Mouse (Mus musculus): ENCODE results near the gene Cyb561d2. TPM values are rescaled to one million over a fixed set of nuclear protein-coding genes. Genes with fewer than 3 reads are reported as not detected.
"Not testable (repeated sequence)": the region's sequence is repeated elsewhere in the genome, so short reads cannot be mapped to it uniquely, and the experiment has no call there.

Cyb561d2 gene
- polyA plus RNA-seq, 1 experiment from 2014 or later, result 28.7 TPM

GRCm38 (mm10) chr9:107567702-107568319, 25.8 kb upstream of the Cyb561d2 start, which contains the start of gene Hyal2:
TSS of gene Hyal2 (plus strand) at chr9:107567945.
- H3K9me3 ChIP-seq (ENCODE audit: control insufficient read depth, low read length), result no peaks in the 10 kb centered on the region
- H3K27me3 ChIP-seq (ENCODE audit: control insufficient read depth, insufficient read depth, low read length), result no peaks in the 10 kb centered on the region
- peak within 1 kb of the TSS; percentile 83 for H3K4me2 ChIP-seq (replicated peaks; ENCODE audit: low read depth, low read length)
- peak within 1 kb of the TSS; percentile 77 for H3K27ac ChIP-seq (ENCODE audit: low read depth, low read length)
- peak within 1 kb of the TSS; percentile 78 for H3K9ac ChIP-seq (ENCODE audit: low read depth, low read length)
- 4% methylated on average over 18 of the region's 18 CpGs for WGBS
- no peak for ATAC-seq (ENCODE audit: low FRiP score, low TSS enrichment)
- H3K36me3 ChIP-seq (ENCODE audit: control insufficient read depth, insufficient read depth, low read length), result peaks cover 38% of the 10 kb centered on the region
- peaks cover 32% of the 10 kb centered on the region for H3K4me1 ChIP-seq (ENCODE audit: control insufficient read depth, insufficient read depth, low read length)
- peak within 1 kb of the TSS; percentile 67 for H3K4me3 ChIP-seq (ENCODE audit: low read length)

DNA sequence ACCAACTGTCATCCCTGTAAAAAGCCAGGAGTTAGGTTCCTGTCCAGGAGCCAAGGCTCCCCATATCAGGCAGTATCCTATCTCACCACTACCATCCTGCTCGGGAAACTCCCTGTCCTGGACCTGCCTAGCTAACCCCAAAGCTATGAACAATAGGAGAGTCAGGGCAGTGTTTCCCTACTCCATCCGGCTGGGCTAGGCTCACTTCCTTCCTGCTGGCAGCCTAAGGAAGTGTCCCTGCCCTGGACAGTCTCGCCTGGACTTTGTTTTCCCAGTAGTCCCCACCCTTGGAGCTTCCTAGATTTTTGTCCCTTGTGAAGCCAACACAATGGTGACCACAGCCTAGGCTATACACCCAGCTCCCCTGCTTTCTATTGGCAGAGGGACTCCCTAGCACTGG, 24.9 kb upstream of the Cyb561d2 start:
- H3K4me1 ChIP-seq (ENCODE audit: control insufficient read depth, insufficient read depth, low read length), result peaks cover 32% of the 10 kb centered on the region
- peak overlapping the region; percentile 83; the same call in 1 of the 2 replicates for H3K4me2 ChIP-seq (replicated peaks; ENCODE audit: low read depth, low read length)
- no peak for ATAC-seq (ENCODE audit: low FRiP score, low TSS enrichment)

GRCm38 (mm10) chr9:107566041-107566709, 24.2 kb upstream of the Cyb561d2 start:
- ATAC-seq (ENCODE audit: low FRiP score, low TSS enrichment), result no peak
- 57% methylated on average over 15 of the region's 15 CpGs for WGBS
- Histone ChIP-seq H3K9me3 (ENCODE audit: control insufficient read depth, low read length) (no peaks in the 10 kb centered on the region), H3K27ac (ENCODE audit: low read depth, low read length) (peak overlapping the region; percentile 77; the same call in 1 of the 2 replicates), H3K27me3 (ENCODE audit: control insufficient read depth, insufficient read depth, low read length) (no peaks in the 10 kb centered on the region), H3K36me3 (ENCODE audit: control insufficient read depth, insufficient read depth, low read length) (peaks cover 34% of the 10 kb centered on the region), H3K9ac (ENCODE audit: low read depth, low read length) (no peak overlapping the region), H3K4me3 (ENCODE audit: low read length) (no peak overlapping the region), H3K4me1 (ENCODE audit: control insufficient read depth, insufficient read depth, low read length) (peaks cover 29% of the 10 kb centered on the region), H3K4me2 (replicated peaks; ENCODE audit: low read depth, low read length) (peak overlapping the region; percentile 83; the same call in 1 of the 2 replicates)

More for the DNA sequence above, 24.9 kb upstream of the Cyb561d2 start:
- no peak overlapping the region for H3K4me3 ChIP-seq (ENCODE audit: low read length)
- peaks cover 34% of the 10 kb centered on the region for H3K36me3 ChIP-seq (ENCODE audit: control insufficient read depth, insufficient read depth, low read length)
- no peaks in the 10 kb centered on the region for H3K9me3 ChIP-seq (ENCODE audit: control insufficient read depth, low read length)
- H3K9ac ChIP-seq (ENCODE audit: low read depth, low read length), result 0 out of 2 replicates have a peak overlapping the region, but pooled peaks have one; percentile 5
- H3K27ac ChIP-seq (ENCODE audit: low read depth, low read length), result peak overlapping the region; percentile 77; the same call in 1 of the 2 replicates
- H3K27me3 ChIP-seq (ENCODE audit: control insufficient read depth, insufficient read depth, low read length), result no peaks in the 10 kb centered on the region
- WGBS, result 68% methylated on average over 3 of the region's 3 CpGs

GRCm38 (mm10) chr9:107565556-107565955, 23.6 kb upstream of the Cyb561d2 start:
- H3K27me3 ChIP-seq (ENCODE audit: control insufficient read depth, insufficient read depth, low read length); H3K4me2 ChIP-seq (replicated peaks; ENCODE audit: low read depth, low read length); ATAC-seq (ENCODE audit: low FRiP score, low TSS enrichment); H3K27ac ChIP-seq (ENCODE audit: low read depth, low read length); H3K9ac ChIP-seq (ENCODE audit: low read depth, low read length); H3K4me3 ChIP-seq (ENCODE audit: low read length); H3K9me3 ChIP-seq (ENCODE audit: control insufficient read depth, low read length): not testable (repeated sequence)
- 49% methylated on average over 5 of the region's 5 CpGs for WGBS
- H3K36me3 ChIP-seq (ENCODE audit: control insufficient read depth, insufficient read depth, low read length), result peaks cover 34% of the 10 kb centered on the region
- peaks cover 23% of the 10 kb centered on the region for H3K4me1 ChIP-seq (ENCODE audit: control insufficient read depth, insufficient read depth, low read length)

GRCm38 (mm10) chr9:107563029-107563581, 21.1 kb upstream of the Cyb561d2 start, which contains the start of gene Tusc2:
TSS of gene Tusc2 (plus strand) at chr9:107563255.
- Histone ChIP-seq H3K36me3 (ENCODE audit: control insufficient read depth, insufficient read depth, low read length) (peaks cover 57% of the 10 kb centered on the region), H3K27ac (ENCODE audit: low read depth, low read length) (peak within 1 kb of the TSS; percentile 63; the same call in 1 of the 2 replicates), H3K4me2 (replicated peaks; ENCODE audit: low read depth, low read length) (peak within 1 kb of the TSS; percentile 78), H3K4me1 (ENCODE audit: control insufficient read depth, insufficient read depth, low read length) (peaks cover 14% of the 10 kb centered on the region), H3K27me3 (ENCODE audit: control insufficient read depth, insufficient read depth, low read length) (no peaks in the 10 kb centered on the region), H3K4me3 (ENCODE audit: low read length) (peak within 1 kb of the TSS; percentile 91), H3K9me3 (ENCODE audit: control insufficient read depth, low read length) (no peaks in the 10 kb centered on the region), H3K9ac (ENCODE audit: low read depth, low read length) (peak within 1 kb of the TSS; percentile 78)
- WGBS, result under 1% methylated on average over 34 of the region's 46 CpGs
- peak; percentile 93 for ATAC-seq (ENCODE audit: low FRiP score, low TSS enrichment)

GRCm38 (mm10) chr9:107556346-107556745, 14.4 kb upstream of the Cyb561d2 start:
- Histone ChIP-seq H3K9ac (ENCODE audit: low read depth, low read length) (no peak overlapping the region), H3K4me3 (ENCODE audit: low read length) (peak overlapping the region; percentile 63; the same call in 1 of the 2 replicates), H3K27ac (ENCODE audit: low read depth, low read length) (no peak overlapping the region), H3K9me3 (ENCODE audit: control insufficient read depth, low read length) (no peaks in the 10 kb centered on the region), H3K27me3 (ENCODE audit: control insufficient read depth, insufficient read depth, low read length) (no peaks in the 10 kb centered on the region), H3K36me3 (ENCODE audit: control insufficient read depth, insufficient read depth, low read length) (peaks cover 50% of the 10 kb centered on the region), H3K4me2 (replicated peaks; ENCODE audit: low read depth, low read length) (peak overlapping the region; percentile 87), H3K4me1 (ENCODE audit: control insufficient read depth, insufficient read depth, low read length) (peaks cover 40% of the 10 kb centered on the region)
- no peak for ATAC-seq (ENCODE audit: low FRiP score, low TSS enrichment)
- 71% methylated on average over 3 of the region's 3 CpGs for whole genome bisulfite sequencing

- no peak for ATAC-seq (ENCODE audit: low FRiP score, low TSS enrichment)
- 45% methylated on average over 2 of the region's 2 CpGs for WGBS
- peak overlapping the region; percentile 87 for H3K4me2 ChIP-seq (replicated peaks; ENCODE audit: low read depth, low read length)
- no peaks in the 10 kb centered on the region for H3K9me3 ChIP-seq (ENCODE audit: control insufficient read depth, low read length)
- peaks cover 44% of the 10 kb centered on the region for H3K36me3 ChIP-seq (ENCODE audit: control insufficient read depth, insufficient read depth, low read length)
- no peaks in the 10 kb centered on the region for H3K27me3 ChIP-seq (ENCODE audit: control insufficient read depth, insufficient read depth, low read length)
- H3K27ac ChIP-seq (ENCODE audit: low read depth, low read length), result peak overlapping the region; percentile 97
- peak overlapping the region; percentile 63 for H3K4me3 ChIP-seq (ENCODE audit: low read length)
- H3K4me1 ChIP-seq (ENCODE audit: control insufficient read depth, insufficient read depth, low read length), result peaks cover 46% of the 10 kb centered on the region
- peak overlapping the region; percentile 86 for H3K9ac ChIP-seq (ENCODE audit: low read depth, low read length)
These were observed 13.7 kb upstream of the Cyb561d2 start for GRCm38 (mm10) chr9:107555701-107556100.

GRCm38 (mm10) chr9:107555031-107555457, 13.1 kb upstream of the Cyb561d2 start:
- peaks cover 37% of the 10 kb centered on the region for H3K36me3 ChIP-seq (ENCODE audit: control insufficient read depth, insufficient read depth, low read length)
- WGBS, result under 1% methylated on average over 23 of the region's 23 CpGs
- no peaks in the 10 kb centered on the region for H3K9me3 ChIP-seq (ENCODE audit: control insufficient read depth, low read length)
- peak overlapping the region; percentile 97 for H3K27ac ChIP-seq (ENCODE audit: low read depth, low read length)
- ATAC-seq (ENCODE audit: low FRiP score, low TSS enrichment), result peak; percentile 47
- peak overlapping the region; percentile 87 for H3K4me2 ChIP-seq (replicated peaks; ENCODE audit: low read depth, low read length)
- peak overlapping the region; percentile 63 for H3K4me3 ChIP-seq (ENCODE audit: low read length)
- H3K9ac ChIP-seq (ENCODE audit: low read depth, low read length), result peak overlapping the region; percentile 86
- peaks cover 49% of the 10 kb centered on the region for H3K4me1 ChIP-seq (ENCODE audit: control insufficient read depth, insufficient read depth, low read length)
- no peaks in the 10 kb centered on the region for H3K27me3 ChIP-seq (ENCODE audit: control insufficient read depth, insufficient read depth, low read length)
